Mouse (Mus musculus): ENCODE measurements around the gene Crim1. TPM values are rescaled to one million over a fixed set of nuclear protein-coding genes. Genes with fewer than 3 reads are reported as not detected.

Gene Crim1
- total RNA-seq, 2 experiments from 2014 or later = 70.3 to 81.0 TPM

DNA sequence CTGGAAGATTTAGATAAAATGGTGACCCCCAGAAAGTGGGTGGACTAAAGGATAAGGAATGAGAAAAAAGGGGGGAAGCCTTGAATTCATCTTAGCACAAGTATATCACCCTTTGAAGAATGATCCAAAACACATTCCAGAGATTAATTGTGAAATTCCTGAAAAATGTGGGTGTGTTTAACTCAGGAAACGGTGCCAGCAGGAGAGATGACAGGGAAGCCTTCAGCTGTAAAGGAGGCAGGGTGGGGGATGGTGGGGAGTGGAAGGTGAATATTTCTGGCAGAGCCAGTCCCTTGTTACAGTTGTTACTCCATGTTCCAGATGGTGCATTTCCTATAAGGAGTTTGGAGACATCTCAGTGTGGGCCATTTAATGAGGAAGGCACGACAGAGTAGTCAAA lies 6.4 kb downstream of the Crim1 start:
- DNase-seq (ENCODE audit: low spot score in 2 of 2) = peak in 1 of 2 experiments; percentile 28
- intact Hi-C loops (cut with DNase I) = loop anchor here (5.0 kb wide), 1 partner anchor 46 kb away; no protein-coding TSS in a partner anchor

DNA sequence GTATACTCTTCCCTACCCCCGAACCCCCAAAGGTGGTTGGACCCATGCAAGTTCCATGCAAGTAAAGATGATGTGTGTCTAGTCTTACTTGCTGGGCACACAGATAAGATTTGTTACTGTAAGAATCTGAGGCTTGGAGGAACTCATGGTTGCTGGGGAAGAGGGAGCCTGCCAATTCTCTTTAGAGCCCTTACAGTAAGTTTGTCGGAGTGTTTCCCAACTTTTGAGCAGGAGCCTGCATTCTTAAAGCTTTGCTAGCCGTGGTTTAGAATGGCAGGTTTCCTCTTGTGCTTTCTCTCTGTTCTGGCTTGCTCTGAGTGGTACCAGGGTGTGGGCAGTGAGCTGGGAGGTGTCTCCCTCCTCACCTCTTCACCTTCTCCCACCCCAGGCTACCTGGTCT lies 7.2 kb downstream of the Crim1 start:
- no peak for DNase-seq (ENCODE audit: low spot score in 2 of 2)
- intact Hi-C loops (cut with DNase I) = loop anchor here (5.0 kb wide), 1 partner anchor 45 kb away; no protein-coding TSS in a partner anchor

DNA sequence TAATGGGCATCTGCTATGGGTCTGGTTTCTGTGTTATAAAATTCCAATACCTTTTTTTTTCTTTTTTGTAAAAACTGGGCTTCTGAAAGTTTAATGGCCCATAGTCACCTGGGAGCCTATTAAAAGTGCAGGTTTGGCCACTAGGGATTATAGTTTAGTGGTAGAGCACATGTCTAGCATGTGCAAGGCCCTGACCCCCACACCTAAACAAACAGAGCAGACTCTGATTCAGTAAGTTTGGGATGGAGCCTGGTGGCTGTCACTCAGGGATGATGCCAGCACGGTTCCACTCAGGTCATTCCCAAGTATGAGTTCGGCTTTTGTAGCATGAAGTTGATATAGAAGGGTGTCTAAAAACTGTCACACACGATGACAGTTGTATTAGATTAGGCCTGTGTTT lies 8.8 kb downstream of the Crim1 start:
- no peak for DNase-seq (ENCODE audit: low spot score in 2 of 2)
- intact Hi-C loops (cut with DNase I) = loop anchor here (5.0 kb wide), 1 partner anchor 43 kb away; no protein-coding TSS in a partner anchor

DNA sequence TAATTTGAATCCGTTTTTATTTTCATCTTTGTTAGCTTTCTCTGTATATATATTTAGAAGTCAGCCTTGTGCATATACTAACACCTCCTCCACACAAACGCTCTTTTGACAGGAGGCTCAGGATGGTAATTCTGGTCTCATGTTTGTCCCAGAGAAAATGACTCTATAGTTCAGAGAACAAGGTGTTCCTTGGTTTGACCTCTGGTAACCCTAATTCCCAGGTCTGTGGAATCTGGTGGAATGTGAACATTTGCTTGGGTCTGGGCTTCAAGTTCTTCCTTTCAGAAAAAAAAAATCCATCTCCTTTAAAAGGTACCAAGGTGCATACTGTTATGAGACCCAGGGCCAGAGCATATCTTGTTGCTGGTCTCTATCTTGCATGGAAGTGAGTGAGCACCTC lies 9.6 kb downstream of the Crim1 start:
- no peak for DNase-seq (ENCODE audit: low spot score in 2 of 2)
- intact Hi-C loops (cut with DNase I) = loop anchor here (5.0 kb wide), 1 partner anchor 43 kb away; no protein-coding TSS in a partner anchor

- DNase-seq (ENCODE audit: low spot score in 2 of 2) = no peak
- intact Hi-C loops (cut with DNase I) = no loop called here
These were observed 11.8 kb downstream of the Crim1 start for GRCm38 (mm10) chr17:78211881-78212280.

DNA sequence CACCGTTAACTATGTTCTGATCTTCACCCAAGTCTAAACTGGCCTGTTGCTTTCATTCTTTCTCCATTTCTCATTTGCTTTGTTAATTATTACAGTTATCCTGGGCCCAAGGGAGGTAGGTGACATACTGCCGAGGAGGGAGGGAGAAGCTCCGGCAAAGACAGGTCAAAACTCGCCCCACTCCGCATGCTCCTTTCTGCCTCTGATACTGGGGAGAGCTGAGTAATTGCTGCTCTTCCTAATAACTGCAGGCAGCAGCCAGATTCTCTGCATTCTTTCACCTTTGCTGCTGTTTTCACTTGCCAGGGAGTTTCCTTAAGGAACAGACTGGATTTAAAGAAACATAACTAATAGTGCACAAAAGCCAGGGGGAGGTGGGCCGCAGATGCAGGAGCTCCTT lies 13.1 kb downstream of the Crim1 start:
- intact Hi-C loops (cut with DNase I) = no loop called here
- no peak for DNase-seq (ENCODE audit: low spot score in 2 of 2)

DNA sequence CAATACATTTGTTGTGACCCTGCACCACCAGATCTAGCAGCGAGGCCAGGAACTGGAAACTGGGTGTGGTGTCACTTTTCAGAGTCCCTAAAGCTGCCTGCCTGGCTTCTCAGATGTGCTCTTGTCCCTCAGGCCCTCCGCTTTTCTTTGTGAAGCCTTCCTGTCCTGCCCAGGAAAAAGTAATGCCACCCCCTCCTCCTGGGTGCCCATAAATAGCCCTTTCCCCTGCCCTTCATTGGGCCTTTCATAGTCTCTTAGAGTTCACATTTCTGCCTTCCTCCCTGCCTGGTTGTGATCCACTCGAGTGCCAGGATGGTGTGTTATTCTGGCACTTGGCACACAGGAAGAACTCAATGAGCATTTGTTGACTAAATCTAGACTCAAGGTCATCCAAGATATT lies 16.5 kb downstream of the Crim1 start:
- intact Hi-C loops (cut with DNase I) = no loop called here

GRCm38 (mm10) chr17:78217406-78217805 lies 17.4 kb downstream of the Crim1 start:
- intact Hi-C loops (cut with DNase I) = no loop called here

More for the DNA sequence above, 16.5 kb downstream of the Crim1 start:
- DNase-seq (ENCODE audit: low spot score in 2 of 2) = no peak

GRCm38 (mm10) chr17:78218506-78219232 lies 18.6 kb downstream of the Crim1 start:
- DNase-seq (ENCODE audit: low spot score in 2 of 2) = no peak
- intact Hi-C loops (cut with DNase I) = no loop called here

More at GRCm38 (mm10) chr17:78217406-78217805, 17.4 kb downstream of the Crim1 start:
- no peak for DNase-seq (ENCODE audit: low spot score in 2 of 2)

- peak; percentile 31 to 51 for DNase-seq (ENCODE audit: low spot score in 2 of 2)
- intact Hi-C loops (cut with DNase I) = no loop called here
These were observed 21.1 kb downstream of the Crim1 start for GRCm38 (mm10) chr17:78221007-78221642.

DNA sequence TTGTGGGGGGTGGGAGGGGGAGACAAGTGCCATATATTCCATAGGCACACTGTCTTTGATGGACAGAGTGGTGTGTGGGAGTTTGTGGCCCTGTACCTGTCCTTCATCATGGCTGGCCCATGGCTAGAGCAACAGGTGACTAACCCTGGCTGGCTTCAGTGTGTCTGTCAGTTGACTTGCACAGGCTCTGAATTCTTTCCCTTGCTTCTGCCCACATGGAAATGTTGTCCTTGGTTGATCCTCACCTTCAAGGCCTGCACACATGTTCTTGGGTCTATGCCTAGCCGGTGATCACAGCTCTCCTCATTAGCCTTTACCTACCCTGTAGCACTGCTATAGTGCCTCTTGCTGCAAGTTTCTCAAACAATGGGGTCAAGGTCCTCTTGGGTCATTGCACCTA lies 21.8 kb downstream of the Crim1 start:
- no peak for DNase-seq (ENCODE audit: low spot score in 2 of 2)
- intact Hi-C loops (cut with DNase I) = no loop called here

- intact Hi-C loops (cut with DNase I) = no loop called here
These were observed 23.9 kb downstream of the Crim1 start for GRCm38 (mm10) chr17:78223988-78224387.

GRCm38 (mm10) chr17:78225547-78225946 lies 25.5 kb downstream of the Crim1 start:
- intact Hi-C loops (cut with DNase I) = no loop called here
- DNase-seq (ENCODE audit: low spot score in 2 of 2) = no peak

More at GRCm38 (mm10) chr17:78223988-78224387, 23.9 kb downstream of the Crim1 start:
- DNase-seq (ENCODE audit: low spot score in 2 of 2) = no peak

- peak in 1 of 2 experiments; percentile 58 for DNase-seq (ENCODE audit: low spot score in 2 of 2)
- intact Hi-C loops (cut with DNase I) = no loop called here
These were observed 27.2 kb downstream of the Crim1 start for GRCm38 (mm10) chr17:78227211-78227610.

DNA sequence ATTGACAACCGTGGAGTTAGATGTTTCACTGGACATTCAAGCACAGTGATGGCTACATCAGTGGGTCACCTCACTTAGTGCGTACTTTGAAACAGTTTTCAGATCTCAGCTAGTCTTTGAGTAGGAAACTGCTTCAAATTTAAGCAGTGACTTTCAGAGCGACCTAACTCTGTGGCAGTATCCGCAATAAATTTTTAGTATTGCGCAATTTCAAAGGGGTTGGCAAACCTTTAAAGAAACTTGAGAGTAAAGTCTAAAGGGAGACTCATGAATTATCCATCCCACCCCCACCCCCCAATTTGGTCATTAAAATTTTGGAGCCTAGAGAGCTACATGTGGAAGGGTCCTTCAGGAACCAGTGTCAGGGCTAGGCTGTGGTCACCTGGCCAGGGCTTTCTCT lies 31.5 kb downstream of the Crim1 start:
- DNase-seq (ENCODE audit: low spot score in 2 of 2) = no peak
- intact Hi-C loops (cut with DNase I) = no loop called here

DNA sequence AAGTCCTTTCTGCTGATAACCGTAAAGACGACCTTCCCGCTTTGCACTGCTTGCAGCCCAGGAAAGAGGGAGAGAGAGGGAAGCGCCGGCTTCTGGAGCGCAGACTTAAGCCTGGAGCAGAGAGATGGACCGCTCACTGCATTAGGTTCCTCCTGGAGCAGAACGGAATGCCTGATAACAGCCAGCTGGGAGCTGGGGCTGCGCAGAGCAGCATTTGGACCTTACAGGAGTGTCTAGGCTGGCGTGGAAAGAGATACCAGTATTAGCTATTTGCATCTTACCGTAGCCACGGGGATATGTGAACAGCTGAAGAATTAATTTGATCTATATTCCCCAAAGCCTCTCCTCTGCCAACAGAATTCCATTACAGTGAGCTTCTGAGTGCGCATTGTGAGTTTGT lies 32.7 kb downstream of the Crim1 start:
- DNase-seq (ENCODE audit: low spot score in 2 of 2) = no peak
- intact Hi-C loops (cut with DNase I) = no loop called here

DNA sequence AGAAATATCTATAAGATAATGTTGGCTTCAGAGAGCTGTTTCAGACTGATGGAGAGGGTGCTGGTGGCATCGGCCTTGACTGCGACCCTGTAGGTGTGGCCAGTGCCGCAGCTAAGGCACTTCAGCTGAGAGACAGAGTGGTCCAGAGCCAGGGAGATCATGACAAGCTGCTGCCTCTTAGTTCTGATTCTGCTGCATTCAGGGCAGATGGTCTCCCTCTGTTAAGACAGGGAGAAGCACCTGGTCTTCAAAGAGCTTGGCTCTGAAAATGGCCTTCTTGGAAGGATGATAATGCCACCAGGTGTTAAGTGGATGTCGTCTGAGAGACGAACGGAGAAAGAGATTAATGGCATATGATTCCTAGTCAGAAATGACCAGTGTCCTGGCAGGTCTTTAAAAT lies 33.8 kb downstream of the Crim1 start:
- intact Hi-C loops (cut with DNase I) = no loop called here

GRCm38 (mm10) chr17:78236126-78236525 lies 36.1 kb downstream of the Crim1 start:
- no peak for DNase-seq (ENCODE audit: low spot score in 2 of 2)
- intact Hi-C loops (cut with DNase I) = no loop called here

More for the DNA sequence above, 33.8 kb downstream of the Crim1 start:
- no peak for DNase-seq (ENCODE audit: low spot score in 2 of 2)

- DNase-seq (ENCODE audit: low spot score in 2 of 2) = no peak
- intact Hi-C loops (cut with DNase I) = no loop called here
These were observed 37.9 kb downstream of the Crim1 start for GRCm38 (mm10) chr17:78237954-78238353.

DNA sequence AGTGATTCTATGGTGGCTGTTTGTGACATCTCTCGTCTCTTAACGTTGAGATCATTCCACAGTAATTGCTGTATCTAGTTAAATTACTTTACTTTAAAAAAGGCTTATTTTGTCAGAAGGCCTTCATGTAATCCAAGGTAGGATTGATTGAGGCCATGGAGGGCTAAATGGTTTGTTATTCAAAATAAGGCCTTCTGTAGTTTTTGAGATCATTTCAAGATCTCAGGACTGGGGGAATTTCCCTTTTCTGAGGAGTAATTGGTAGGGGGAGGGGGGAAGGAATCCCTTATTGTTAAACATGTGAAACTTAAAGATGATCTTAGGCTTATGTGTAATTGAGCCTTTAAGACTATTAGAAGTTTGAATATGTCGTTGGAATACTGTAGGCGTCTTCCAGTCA lies 40.1 kb downstream of the Crim1 start:
- no peak for DNase-seq (ENCODE audit: low spot score in 2 of 2)
- intact Hi-C loops (cut with DNase I) = no loop called here

DNA sequence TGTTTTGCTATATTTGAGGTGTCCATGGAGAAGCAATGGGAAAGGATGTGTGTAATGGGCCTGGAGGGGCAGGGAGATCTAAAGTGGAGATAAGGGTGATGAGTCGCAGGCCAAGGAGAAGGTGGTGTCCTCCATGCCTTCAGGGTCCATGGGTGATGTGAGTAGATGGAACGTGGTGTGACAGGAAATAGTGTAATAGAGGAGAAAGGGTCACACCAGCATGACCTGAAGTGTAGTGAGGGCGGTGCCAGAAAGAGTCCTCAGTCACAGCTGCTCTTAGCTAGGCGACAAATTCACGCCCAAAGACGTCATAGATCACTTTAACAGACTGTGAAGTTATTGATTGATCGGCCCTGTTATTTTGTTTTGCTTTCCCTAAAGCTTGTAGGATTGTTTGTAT lies 41.2 kb downstream of the Crim1 start:
- intact Hi-C loops (cut with DNase I) = no loop called here

More for the DNA sequence above, 41.2 kb downstream of the Crim1 start:
- no peak for DNase-seq (ENCODE audit: low spot score in 2 of 2)
